Mouse (Mus musculus) small intestine, adult 2 months (tissue): Measurements from ENCODE around the gene Zc3h12c.

Experiments
- CTCF ChIP-seq: fragments of 200-500 bp; IDR thresholded peaks from 2 replicates; pipeline ENCODE4 v1.5.1; 2012; ENCODE audit warnings: low read depth, mild to moderate bottlenecking, control low read depth, inconsistent platforms, low read length, moderate library complexity, mixed read lengths; ENCODE audit not compliant: insufficient replicate concordance, insufficient read length; ENCODE audit errors: extremely low read depth
- POLR2A ChIP-seq: fragments of 200-500 bp; IDR thresholded peaks from 2 replicates; pipeline ENCODE4 v1.6.1; 2012; ENCODE audit warnings: low read depth, mild to moderate bottlenecking, control low read depth, inconsistent platforms, low read length, moderate library complexity

DNA sequence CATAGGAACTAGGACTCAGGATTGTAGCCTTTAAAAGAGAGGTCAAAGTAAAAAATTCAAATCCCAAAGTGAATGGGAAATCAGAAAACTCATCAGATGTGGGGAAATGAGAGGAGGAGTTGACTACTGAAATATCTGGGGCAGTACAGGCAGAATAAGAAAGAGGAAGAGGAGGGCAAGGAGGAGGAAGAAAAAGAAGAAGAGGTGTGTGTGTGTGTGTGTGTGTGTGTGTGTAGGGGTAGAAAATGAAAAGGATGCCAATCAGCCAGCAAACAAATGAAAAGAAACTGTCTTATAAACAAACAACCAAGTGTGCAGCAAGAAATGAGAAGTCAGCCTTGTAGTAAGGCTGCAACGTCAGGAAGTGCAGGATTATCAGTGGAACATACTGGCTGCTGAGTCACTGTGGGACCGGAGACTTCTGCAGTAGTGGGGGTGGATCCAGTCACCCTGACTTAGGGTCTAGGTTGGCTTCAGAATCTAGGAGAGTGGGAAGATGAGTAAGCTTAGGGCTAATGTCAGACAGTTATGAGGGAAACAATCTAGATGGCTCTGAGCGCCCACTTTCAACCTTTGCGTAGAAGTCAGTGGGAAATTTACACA, 7.0 kb upstream of the Zc3h12c start:
- TF ChIP-seq CTCF (no peak), POLR2A (no peak)
